Comparison of ENCODE assay signal across 12 mouse cellular contexts in genomic region chr17:47689894-47690293, GRCm38 (mm10). TPM values are rescaled to one million over a fixed set of nuclear protein-coding genes. Genes with fewer than 3 reads are reported as not detected.
DNase-seq lines count a peak whose midpoint lies in the region; ATAC-seq and TF ChIP-seq lines count a peak whose summit lies in the region.
"Had no signal": no experiment of that assay in that cellular context is flagged by ENCODE, and none has a peak within 500 bp of the region (broad histone marks: within the 10 kb centered on the region; RNA-seq: fewer than 3 reads in every experiment).

No protein-coding gene starts in this region.

- peaks cover 20% of the 10 kb centered on the region for H3K79me3 ChIP-seq in C2C12 (ENCODE audit: low read depth)

- H3K79me2 ChIP-seq in C2C12 (ENCODE audit: control insufficient read depth, insufficient read depth), result peaks cover 29% of the 10 kb centered on the region

- 71% methylated on average over 8 of the region's 8 CpGs for WGBS in heart, embryonic 14.5 days
- 81% methylated on average over 7 of the region's 8 CpGs for WGBS in forebrain, embryonic 11.5 days
- 70% methylated on average over 8 of the region's 8 CpGs for WGBS in limb, embryonic 15.5 days

- no peak for TF ChIP-seq CTCF in C2C12 (IDR thresholded peaks at IDR 0.05; ENCODE audit: control insufficient read depth, insufficient read depth, insufficient read length)

- intact Hi-C loops in heart, postnatal 25 days (cut with DNase I), result loop anchor here (5.0 to 10.0 kb wide), 2 partner anchors 178 to 285 kb away; partner anchors contain the start of gene Guca1a

- H3K27me3 ChIP-seq in heart, embryonic 14.5 days (ENCODE audit: control insufficient read depth, insufficient read depth, low read length), result 0 out of 2 replicates have a peak, but pooled peaks cover 3% of the 10 kb centered on the region
- no peaks in the 10 kb centered on the region for H3K27me3 ChIP-seq in C2C12 (ENCODE audit: control insufficient read depth, insufficient read depth, insufficient read length)
- H3K27me3 ChIP-seq in forebrain, embryonic 11.5 days (ENCODE audit: control insufficient read depth, insufficient read depth, low read length), result no peaks in the 10 kb centered on the region; the same call in 1 of the 2 replicates
- H3K27me3 ChIP-seq in limb, embryonic 15.5 days, result no peaks in the 10 kb centered on the region

- peaks cover 19% of the 10 kb centered on the region for H3K36me3 ChIP-seq in heart, embryonic 14.5 days (ENCODE audit: control insufficient read depth, insufficient read depth, low read length)
- H3K36me3 ChIP-seq in C2C12 (ENCODE audit: control insufficient read depth, insufficient read depth), result peaks cover 16% of the 10 kb centered on the region
- H3K36me3 ChIP-seq in forebrain, embryonic 11.5 days (ENCODE audit: control insufficient read depth, insufficient read depth, low read length), result no peaks in the 10 kb centered on the region
- peaks cover 11% of the 10 kb centered on the region for H3K36me3 ChIP-seq in limb, embryonic 15.5 days

- no peaks in the 10 kb centered on the region for H3K9me3 ChIP-seq in heart, embryonic 14.5 days (ENCODE audit: control insufficient read depth, low read length)
- H3K9me3 ChIP-seq in forebrain, embryonic 11.5 days (ENCODE audit: control insufficient read depth, low read length), result no peaks in the 10 kb centered on the region
- no peaks in the 10 kb centered on the region for H3K9me3 ChIP-seq in limb, embryonic 15.5 days

- ATAC-seq in heart, embryonic 14.5 days (ENCODE audit: insufficient number of reproducible peaks, insufficient read depth, low FRiP score, low read depth), result no peak
- no peak for ATAC-seq in forebrain, embryonic 11.5 days (replicated peaks; ENCODE audit: low FRiP score)
- ATAC-seq in limb, embryonic 15.5 days (ENCODE audit: insufficient number of reproducible peaks, low FRiP score, low TSS enrichment, low read depth), result no peak

- no peak for DNase-seq in heart, postnatal 25 days (ENCODE audit: low spot score)
- DNase-seq in forebrain, embryonic 11.5 days (ENCODE audit: low spot score), result no peak
- no peak for DNase-seq in urinary bladder, postnatal 25 days (ENCODE audit: low spot score)
- DNase-seq in adrenal gland, postnatal 10 days, result no peak
- no peak for DNase-seq in layer of hippocampus, postnatal 14 days (ENCODE audit: low spot score in 2 of 2)
- DNase-seq: layer of hippocampus, postnatal 36 days; right cerebral cortex, adult 18-20 months had no signal

- peak overlapping the region; percentile 14 for H3ac ChIP-seq in C2C12 (ENCODE audit: control insufficient read depth, insufficient read length, low read depth)

- no peak overlapping the region for H3K9ac ChIP-seq in heart, embryonic 14.5 days (ENCODE audit: low read length)
- H3K9ac ChIP-seq in forebrain, embryonic 11.5 days (ENCODE audit: low read length), result no peak overlapping the region; the same call in 1 of the 2 replicates
- H3K9ac ChIP-seq in limb, embryonic 15.5 days, result no peak overlapping the region

- H3K4me2 ChIP-seq in heart, embryonic 14.5 days (ENCODE audit: low read length), result peak overlapping the region; percentile 90; the same call in 1 of the 2 replicates
- H3K4me2 ChIP-seq in forebrain, embryonic 11.5 days (ENCODE audit: low read depth, low read length, severe bottlenecking), result peak overlapping the region; percentile 96; the same call in 1 of the 2 replicates
- H3K4me2 ChIP-seq in limb, embryonic 15.5 days, result peak overlapping the region; percentile 95; the same call in 1 of the 2 replicates

- peaks cover 8 to 20% of the 10 kb centered on the region in 2 experiments for H3K4me1 ChIP-seq in heart, embryonic 14.5 days (ENCODE audit: control insufficient read depth in 2 of 2, insufficient read depth in 2 of 2, low read length in 2 of 2)
- H3K4me1 ChIP-seq in forebrain, embryonic 11.5 days (replicated peaks; ENCODE audit: control insufficient read depth, insufficient read depth, low read length), result peaks cover 11% of the 10 kb centered on the region; the same call in 1 of the 2 replicates
- H3K4me1 ChIP-seq in limb, embryonic 15.5 days, result peaks cover 30% of the 10 kb centered on the region

- no peak overlapping the region for H3K27ac ChIP-seq in heart, embryonic 14.5 days (replicated peaks in 1 of 2; ENCODE audit: control insufficient read depth in 1 of 2, insufficient read depth in 1 of 2, low read depth in 2 of 2, low read length in 2 of 2)
- no peak overlapping the region for H3K27ac ChIP-seq in forebrain, embryonic 11.5 days (ENCODE audit: low read depth, low read length)
- no peak overlapping the region for H3K27ac ChIP-seq in limb, embryonic 15.5 days

- no peak overlapping the region for H3K4me3 ChIP-seq in heart, embryonic 14.5 days (ENCODE audit: control insufficient read depth in 1 of 2, insufficient read depth in 1 of 2, low read depth in 1 of 2, low read length in 2 of 2)
- H3K4me3 ChIP-seq in C2C12 (ENCODE audit: insufficient read depth, poor library complexity, severe bottlenecking), result no peak overlapping the region
- peak overlapping the region; percentile 66; the same call in 1 of the 2 replicates for H3K4me3 ChIP-seq in forebrain, embryonic 11.5 days (ENCODE audit: low read depth, low read length)
- 0 out of 2 replicates have a peak overlapping the region, but pooled peaks have one; percentile 80 for H3K4me3 ChIP-seq in limb, embryonic 15.5 days

TF ChIP-seq in C2C12, 6 proteins besides CTCF, POLR2A, EP300 and RAD21:
- no peak for TF ChIP-seq USF1 (IDR thresholded peaks at IDR 0.05; ENCODE audit: low read depth)

RNA-seq across cellular contexts. Expression of gene Frs3, which starts 1.1 kb away (rescaled TPM):
- 2.8 TPM in 2 replicates for polyA plus RNA-seq in heart, embryonic 14.5 days (2014; fragmentation: Nextera tagmentation; extraction: Ambion mirVana)
- total RNA-seq in heart, postnatal 25 days (2021), result 1 to 10 TPM; 4.9 to 5.2 TPM
- polyA plus RNA-seq in C2C12 (2012; fragmentation: generic; extraction: Trizol), result 2.2 TPM
- 8.3 and 8.4 TPM in 2 replicates for polyA plus RNA-seq in forebrain, embryonic 11.5 days (2014; fragmentation: Nextera tagmentation; extraction: Ambion mirVana)
- polyA plus RNA-seq in limb, embryonic 15.5 days (2015; fragmentation: Nextera tagmentation; extraction: Ambion mirVana), result 4.1 and 4.4 TPM in 2 replicates
- 1 to 10 TPM; 3.2 to 7.5 TPM for total RNA-seq in adrenal gland, postnatal 10 days (2021)
- 10 to 100 TPM; 22.2 to 27.6 TPM for total RNA-seq in layer of hippocampus, postnatal 14 days (2021)

RNA-seq across cellular contexts. Expression of gene Tomm6, which starts 1.7 kb away (rescaled TPM):
- polyA plus RNA-seq in heart, embryonic 14.5 days (2014; fragmentation: Nextera tagmentation; extraction: Ambion mirVana), result 354 and 369 TPM in 2 replicates
- 100 to 1,000 TPM; 121 to 131 TPM for total RNA-seq in heart, postnatal 25 days (2021)
- polyA plus RNA-seq in C2C12 (2012; fragmentation: generic; extraction: Trizol), result 223 TPM
- polyA plus RNA-seq in forebrain, embryonic 11.5 days (2014; fragmentation: Nextera tagmentation; extraction: Ambion mirVana), result 326 and 354 TPM in 2 replicates
- 386 and 389 TPM in 2 replicates for polyA plus RNA-seq in limb, embryonic 15.5 days (2015; fragmentation: Nextera tagmentation; extraction: Ambion mirVana)
- 100 to 1,000 TPM; 223 to 226 TPM for total RNA-seq in adrenal gland, postnatal 10 days (2021)
- 100 to 1,000 TPM; 225 to 243 TPM for total RNA-seq in layer of hippocampus, postnatal 14 days (2021)

RNA-seq across cellular contexts. Expression of gene Gm21981, which starts 4.4 kb away (rescaled TPM):
- 0.53 and 1.4 TPM in 2 replicates for polyA plus RNA-seq in heart, embryonic 14.5 days (2014; fragmentation: Nextera tagmentation; extraction: Ambion mirVana)
- 1 to 10 TPM in 1 of 2 experiments, under 1 TPM in 1; 0.55 to 1.0 TPM for total RNA-seq in heart, postnatal 25 days (2021)
- polyA plus RNA-seq in C2C12 (2012; fragmentation: generic; extraction: Trizol), result 1.3 TPM
- 1.4 and 1.6 TPM in 2 replicates for polyA plus RNA-seq in forebrain, embryonic 11.5 days (2014; fragmentation: Nextera tagmentation; extraction: Ambion mirVana)
- polyA plus RNA-seq in limb, embryonic 15.5 days (2015; fragmentation: Nextera tagmentation; extraction: Ambion mirVana), result 0.13 and 0.41 TPM in 2 replicates
- 1 to 10 TPM; 1.1 to 1.5 TPM for total RNA-seq in adrenal gland, postnatal 10 days (2021)
- total RNA-seq in layer of hippocampus, postnatal 14 days (2021), result 1 to 10 TPM; 2.4 to 2.7 TPM

RNA-seq across cellular contexts. Expression of gene Prickle4, which starts 4.6 kb away (rescaled TPM):
- 0.78 TPM in 1 of 2 replicates, not detected in the other for polyA plus RNA-seq in heart, embryonic 14.5 days (2014; fragmentation: Nextera tagmentation; extraction: Ambion mirVana)
- 1 to 10 TPM; 3.8 to 5.6 TPM for total RNA-seq in heart, postnatal 25 days (2021)
- 0.12 TPM for polyA plus RNA-seq in C2C12 (2012; fragmentation: generic; extraction: Trizol)
- polyA plus RNA-seq in forebrain, embryonic 11.5 days (2014; fragmentation: Nextera tagmentation; extraction: Ambion mirVana), result 0.80 and 1.3 TPM in 2 replicates
- polyA plus RNA-seq in limb, embryonic 15.5 days (2015; fragmentation: Nextera tagmentation; extraction: Ambion mirVana), result 0.27 TPM in 1 of 2 replicates, not detected in the other
- 1 to 10 TPM; 2.2 to 4.8 TPM for total RNA-seq in adrenal gland, postnatal 10 days (2021)
- 1 to 10 TPM; 7.3 to 7.5 TPM for total RNA-seq in layer of hippocampus, postnatal 14 days (2021)
- total RNA-seq: megakaryocyte-erythroid progenitor cell, adult 5-6 weeks had no signal

RNA-seq across cellular contexts. Expression of gene Pgc, which starts 36.7 kb away (rescaled TPM):
- polyA plus RNA-seq in heart, embryonic 14.5 days (2014; fragmentation: Nextera tagmentation; extraction: Ambion mirVana), result 0.15 TPM in 1 of 2 replicates, not detected in the other
- total RNA-seq in heart, postnatal 25 days (2021), result not detected
- polyA plus RNA-seq in C2C12 (2012; fragmentation: generic; extraction: Trizol), result not detected
- not detected in 2 replicates for polyA plus RNA-seq in forebrain, embryonic 11.5 days (2014; fragmentation: Nextera tagmentation; extraction: Ambion mirVana)
- polyA plus RNA-seq in limb, embryonic 15.5 days (2015; fragmentation: Nextera tagmentation; extraction: Ambion mirVana), result 0.10 and 0.16 TPM in 2 replicates
- not detected for total RNA-seq in adrenal gland, postnatal 10 days (2021)
- total RNA-seq in layer of hippocampus, postnatal 14 days (2021), result not detected
- total RNA-seq: heart, postnatal 14 days; layer of hippocampus, postnatal 36 days; megakaryocyte-erythroid progenitor cell, adult 5-6 weeks had no signal

Comparison
In these comparisons a context has a peak if more than half of its experiments do, and no peak if none do; other contexts are left out.
1. H3K4me3 ChIP-seq: peak in forebrain, embryonic 11.5 days (single experiment) and limb, embryonic 15.5 days (single experiment); none in heart, embryonic 14.5 days (0 of 2) and C2C12 (single experiment).
2. Peak in every context shown above with its lines, with median percentiles within 50 percentile points of each other: H3K4me2 ChIP-seq.